Comparison of ENCODE assay signal across 10 mouse cellular contexts in genomic region chr5:29842444-29843166, GRCm38 (mm10).
DNase-seq lines count a peak whose midpoint lies in the region.
"Had no signal": no experiment of that assay in that cellular context is flagged by ENCODE, and none has a peak within 500 bp of the region (broad histone marks: within the 10 kb centered on the region; RNA-seq: fewer than 3 reads in every experiment).

No protein-coding gene starts in this region.

- DNase-seq in layer of hippocampus, adult 11-12 months (ENCODE audit: low spot score) = peak; percentile 27
- no peak for DNase-seq in layer of hippocampus, adult 8-10 months (ENCODE audit: low spot score in 2 of 2)
- peak; percentile 97 for DNase-seq in NIH3T3 (ENCODE audit: low read depth)
- DNase-seq in gastrocnemius, postnatal 14 days = peak; percentile 10
- peak; percentile 58 for DNase-seq in heart, postnatal 4 days
- no peak for DNase-seq in right cerebral cortex, postnatal 4 days
- DNase-seq in left cerebral cortex, adult 8-10 months (ENCODE audit: low spot score in 2 of 2) = no peak
- DNase-seq in testis, postnatal 10 days (ENCODE audit: low spot score) = no peak
- DNase-seq: cerebellum, postnatal 25 days; liver, embryonic 13.5 days had no signal

- intact Hi-C loops in gastrocnemius, postnatal 14 days (cut with DNase I; ENCODE audit: low total_unique reads) = no loop called here

Comparison
In these comparisons a context has a peak if more than half of its experiments do, and no peak if none do; other contexts are left out.
1. DNase-seq: peak in layer of hippocampus, adult 11-12 months (single experiment), NIH3T3 (single experiment), gastrocnemius, postnatal 14 days (single experiment) and heart, postnatal 4 days (single experiment); none in layer of hippocampus, adult 8-10 months (0 of 2), right cerebral cortex, postnatal 4 days (single experiment), left cerebral cortex, adult 8-10 months (0 of 2) and testis, postnatal 10 days (single experiment).